Mouse (Mus musculus): ENCODE measurements around the gene Mcoln1.

DNA sequence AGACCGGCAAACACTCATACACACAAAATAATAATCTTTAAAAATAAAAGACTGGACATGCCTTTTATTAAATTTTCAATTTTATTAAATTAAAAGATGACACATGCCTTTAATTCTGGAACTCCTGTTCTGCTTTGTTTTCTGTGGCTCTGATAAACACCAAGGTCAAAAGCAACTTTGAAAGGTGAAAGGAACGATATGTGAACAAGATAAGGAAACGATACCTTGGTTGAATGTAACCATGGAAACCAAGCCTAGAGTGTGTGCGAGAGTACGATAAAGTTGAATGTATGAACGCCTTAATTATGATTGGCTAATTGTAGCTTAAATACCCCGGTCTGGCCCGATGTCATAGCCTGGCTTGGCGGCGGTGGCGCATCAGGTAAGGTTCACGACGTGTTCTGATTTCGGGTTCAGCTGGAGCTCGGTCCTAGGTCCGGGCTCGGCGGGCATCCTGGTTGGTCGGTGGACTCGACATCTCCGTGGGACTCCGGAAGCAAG is 18.0 kb upstream of the Mcoln1 start:
- TF ChIP-seq CTCF (IDR thresholded peaks at IDR 0.05; ENCODE audit: borderline replicate concordance, insufficient read depth, low read depth, low read length) (no peak), POLR2A (IDR thresholded peaks at IDR 0.05; ENCODE audit: borderline replicate concordance, insufficient read depth, low read length) (no peak)
